ENCODE assay signal across 8 mouse cellular contexts in genomic region chr11:51755621-51756311, GRCm38 (mm10). TPM values are rescaled to one million over a fixed set of nuclear protein-coding genes. Genes with fewer than 3 reads are reported as not detected.
DNase-seq lines count a peak whose midpoint lies in the region; ATAC-seq lines count a peak whose summit lies in the region.

No protein-coding gene starts in this region.

- no peaks in the 10 kb centered on the region for H3K9me3 ChIP-seq in embryonic facial prominence, embryonic 10.5 days
- H3K9me3 ChIP-seq in hindbrain, embryonic 12.5 days (replicated peaks): no peaks in the 10 kb centered on the region
- H3K9me3 ChIP-seq in liver, embryonic 12.5 days (replicated peaks): no peaks in the 10 kb centered on the region
- H3K9me3 ChIP-seq in neural tube, embryonic 14.5 days (ENCODE audit: control insufficient read depth, low read length): no peaks in the 10 kb centered on the region

- peak overlapping the region; percentile 97 for H3K9ac ChIP-seq in hindbrain, embryonic 12.5 days
- peak overlapping the region; percentile 91 for H3K9ac ChIP-seq in liver, embryonic 12.5 days
- H3K9ac ChIP-seq in neural tube, embryonic 14.5 days (replicated peaks; ENCODE audit: low read depth, low read length): peak overlapping the region; percentile 95

- H3K36me3 ChIP-seq in embryonic facial prominence, embryonic 10.5 days (replicated peaks): peaks cover 3% of the 10 kb centered on the region; the same call in 1 of the 2 replicates
- no peaks in the 10 kb centered on the region for H3K36me3 ChIP-seq in hindbrain, embryonic 12.5 days
- H3K36me3 ChIP-seq in liver, embryonic 12.5 days: peaks cover 11% of the 10 kb centered on the region
- H3K36me3 ChIP-seq in neural tube, embryonic 14.5 days (ENCODE audit: control insufficient read depth, insufficient read depth, low read length): no peaks in the 10 kb centered on the region

- WGBS in embryonic facial prominence, embryonic 10.5 days: 1% methylated on average over 46 of the region's 46 CpGs
- under 1% methylated on average over 45 of the region's 46 CpGs for WGBS in hindbrain, embryonic 12.5 days
- 1% methylated on average over 46 of the region's 46 CpGs for WGBS in liver, embryonic 12.5 days (ENCODE audit: insufficient replicate concordance)
- under 1% methylated on average over 46 of the region's 46 CpGs for WGBS in neural tube, embryonic 14.5 days

- peaks cover 22% of the 10 kb centered on the region for H3K4me1 ChIP-seq in embryonic facial prominence, embryonic 10.5 days
- peaks cover 26% of the 10 kb centered on the region for H3K4me1 ChIP-seq in hindbrain, embryonic 12.5 days
- peaks cover 49% of the 10 kb centered on the region for H3K4me1 ChIP-seq in liver, embryonic 12.5 days
- peaks cover 18% of the 10 kb centered on the region for H3K4me1 ChIP-seq in neural tube, embryonic 14.5 days (ENCODE audit: control insufficient read depth, insufficient read depth, low read length)

- peak; percentile 80 for ATAC-seq in hindbrain, embryonic 12.5 days (ENCODE audit: low FRiP score)
- ATAC-seq in liver, embryonic 12.5 days: peak; percentile 74
- ATAC-seq in neural tube, embryonic 14.5 days (ENCODE audit: low read depth): peak; percentile 79

- H3K4me2 ChIP-seq in hindbrain, embryonic 12.5 days (replicated peaks): peak overlapping the region; percentile 85
- peak overlapping the region; percentile 86 for H3K4me2 ChIP-seq in liver, embryonic 12.5 days
- peak overlapping the region; percentile 93 for H3K4me2 ChIP-seq in neural tube, embryonic 14.5 days (ENCODE audit: low read depth, low read length)

- peak; percentile 46 for DNase-seq in gastrocnemius, adult 18-20 months (ENCODE audit: low spot score)
- no peak for DNase-seq in gastrocnemius, postnatal 25 days
- peak; percentile 68 for DNase-seq in CD4-positive, CD25-positive, alpha-beta regulatory T cell, adult 2 months (ENCODE audit: low read depth, low spot score)
- no peak for DNase-seq in embryonic facial prominence, embryonic 10.5 days (ENCODE audit: low spot score)
- DNase-seq in layer of hippocampus, adult 9-11 months: no peak

- peak overlapping the region; percentile 88 for H3K27ac ChIP-seq in embryonic facial prominence, embryonic 10.5 days (replicated peaks)
- H3K27ac ChIP-seq in hindbrain, embryonic 12.5 days: peak overlapping the region; percentile 53
- H3K27ac ChIP-seq in liver, embryonic 12.5 days: peak overlapping the region; percentile 77
- peak overlapping the region; percentile 77 for H3K27ac ChIP-seq in neural tube, embryonic 14.5 days (ENCODE audit: low read depth, low read length)

- no peaks in the 10 kb centered on the region for H3K27me3 ChIP-seq in embryonic facial prominence, embryonic 10.5 days (replicated peaks; ENCODE audit: low read depth, poor library complexity, severe bottlenecking)
- peaks cover 3% of the 10 kb centered on the region for H3K27me3 ChIP-seq in hindbrain, embryonic 12.5 days
- peaks cover 7% of the 10 kb centered on the region; the same call in 1 of the 2 replicates for H3K27me3 ChIP-seq in liver, embryonic 12.5 days (replicated peaks)
- no peaks in the 10 kb centered on the region for H3K27me3 ChIP-seq in neural tube, embryonic 14.5 days (ENCODE audit: control insufficient read depth, insufficient read depth, low read length)

- peak overlapping the region; percentile 95 for H3K4me3 ChIP-seq in embryonic facial prominence, embryonic 10.5 days
- peak overlapping the region; percentile 99 for H3K4me3 ChIP-seq in hindbrain, embryonic 12.5 days
- peak overlapping the region; percentile 87 for H3K4me3 ChIP-seq in liver, embryonic 12.5 days
- peak overlapping the region; percentile 95 for H3K4me3 ChIP-seq in neural tube, embryonic 14.5 days (ENCODE audit: low read depth, low read length)

RNA-seq across cellular contexts. Expression of gene Sec24a, which starts 7.7 kb away (rescaled TPM):
- 10 to 100 TPM; 32.4 to 42.5 TPM for total RNA-seq in gastrocnemius, adult 18-20 months (2021)
- total RNA-seq in gastrocnemius, postnatal 25 days (2021): 10 to 100 TPM; 33.2 to 33.3 TPM
- 13.5 and 14.3 TPM in 2 replicates for polyA plus RNA-seq in embryonic facial prominence, embryonic 10.5 days (2016; fragmentation: Nextera tagmentation; extraction: Ambion mirVana)
- 16.4 and 18.1 TPM in 2 replicates for polyA plus RNA-seq in hindbrain, embryonic 12.5 days (2016; fragmentation: Nextera tagmentation; extraction: Ambion mirVana)
- polyA plus RNA-seq in liver, embryonic 12.5 days (2016; fragmentation: Nextera tagmentation; extraction: Ambion mirVana): 9.9 and 11.0 TPM in 2 replicates
- 21.1 and 22.8 TPM in 2 replicates for polyA plus RNA-seq in neural tube, embryonic 14.5 days (2014; fragmentation: Nextera tagmentation; extraction: Ambion mirVana)

RNA-seq across cellular contexts. Expression of gene Sar1b, which starts 7.7 kb away (rescaled TPM):
- total RNA-seq in gastrocnemius, adult 18-20 months (2021): 100 to 1,000 TPM; 433 to 496 TPM
- 100 to 1,000 TPM; 372 to 421 TPM for total RNA-seq in gastrocnemius, postnatal 25 days (2021)
- polyA plus RNA-seq in embryonic facial prominence, embryonic 10.5 days (2016; fragmentation: Nextera tagmentation; extraction: Ambion mirVana): 94.9 and 105 TPM in 2 replicates
- 125 and 126 TPM in 2 replicates for polyA plus RNA-seq in hindbrain, embryonic 12.5 days (2016; fragmentation: Nextera tagmentation; extraction: Ambion mirVana)
- 84.8 and 88.7 TPM in 2 replicates for polyA plus RNA-seq in liver, embryonic 12.5 days (2016; fragmentation: Nextera tagmentation; extraction: Ambion mirVana)
- polyA plus RNA-seq in neural tube, embryonic 14.5 days (2014; fragmentation: Nextera tagmentation; extraction: Ambion mirVana): 228 and 250 TPM in 2 replicates

Comparison
In these comparisons a context has a peak if more than half of its experiments do, and no peak if none do; other contexts are left out.
1. DNase-seq: peak in gastrocnemius, adult 18-20 months (single experiment) and CD4-positive, CD25-positive, alpha-beta regulatory T cell, adult 2 months (single experiment); none in gastrocnemius, postnatal 25 days (single experiment), embryonic facial prominence, embryonic 10.5 days (single experiment) and layer of hippocampus, adult 9-11 months (single experiment).
2. Peak in every context shown above with its lines, with median percentiles within 50 percentile points of each other: H3K27ac ChIP-seq, H3K4me3 ChIP-seq, ATAC-seq, H3K4me2 ChIP-seq and H3K9ac ChIP-seq.